Mouse (Mus musculus) adipocyte (in vitro differentiated cells): Measurements from ENCODE around the gene Kat6b.
"Not testable (repeated sequence)": the region's sequence is repeated elsewhere in the genome, so short reads cannot be mapped to it uniquely, and the experiment has no call there.

Source experiments
- DNase-seq: peaks from one replicate; pipeline ENCODE4 v3.0.0-alpha.2; 2016; ENCODE audit warnings: low spot score

Kat6b gene

GRCm38 (mm10) chr14:21669218-21669617 lies 188.0 kb downstream of the Kat6b start:
- no peak for DNase-seq

- no peak for DNase-seq
Observed at GRCm38 (mm10) chr14:21669633-21670421, 188.6 kb downstream of the Kat6b start.

- DNase-seq, result not testable (repeated sequence)
Observed at GRCm38 (mm10) chr14:21670422-21671006, 189.3 kb downstream of the Kat6b start.

GRCm38 (mm10) chr14:21673100-21673499 lies 191.9 kb downstream of the Kat6b start:
- no peak for DNase-seq

GRCm38 (mm10) chr14:21674471-21674870 lies 193.2 kb downstream of the Kat6b start:
- no peak for DNase-seq

GRCm38 (mm10) chr14:21676223-21676622 lies 195.0 kb downstream of the Kat6b start:
- DNase-seq, result no peak

- DNase-seq, result peak; percentile 41
Observed at GRCm38 (mm10) chr14:21678509-21679285, 197.5 kb downstream of the Kat6b start.

- DNase-seq, result no peak
Observed at GRCm38 (mm10) chr14:21679631-21680201, 198.5 kb downstream of the Kat6b start.

- no peak for DNase-seq
Observed at GRCm38 (mm10) chr14:21682681-21683129, 201.5 kb downstream of the Kat6b start.

- no peak for DNase-seq
Observed at GRCm38 (mm10) chr14:21683834-21684233, 202.6 kb downstream of the Kat6b start.

GRCm38 (mm10) chr14:21685411-21686146 lies 204.3 kb downstream of the Kat6b start:
- DNase-seq, result no peak

- DNase-seq, result no peak
Observed at GRCm38 (mm10) chr14:21686376-21687279, 205.4 kb downstream of the Kat6b start.

GRCm38 (mm10) chr14:21691070-21691469 lies 209.8 kb downstream of the Kat6b start:
- DNase-seq, result peak; percentile 16

- no peak for DNase-seq
Observed at GRCm38 (mm10) chr14:21695020-21695419, 213.8 kb downstream of the Kat6b start.

GRCm38 (mm10) chr14:21696186-21696830 lies 215.1 kb downstream of the Kat6b start:
- DNase-seq, result no peak

GRCm38 (mm10) chr14:21702691-21703090 lies 221.5 kb downstream of the Kat6b start:
- no peak for DNase-seq

- DNase-seq, result no peak
Observed at GRCm38 (mm10) chr14:21703255-21703654, 222.0 kb downstream of the Kat6b start.

GRCm38 (mm10) chr14:21705462-21705861 lies 224.2 kb downstream of the Kat6b start:
- DNase-seq, result no peak

GRCm38 (mm10) chr14:21706759-21707571 lies 225.7 kb downstream of the Kat6b start:
- DNase-seq, result peak; percentile 54
